Mouse (Mus musculus) midbrain, embryonic 15.5 days (tissue): Measurements from ENCODE around the gene Armc6. TPM values are rescaled to one million over a fixed set of nuclear protein-coding genes. Genes with fewer than 3 reads are reported as not detected.
A peak's percentile ranks its signal among the peaks of the same experiment; 100 is the strongest.

Experiments
- ATAC-seq: fragments of 200-750 bp; cut with Nextera tagmentation; replicated peaks from 2 replicates; pipeline ENCODE4 v1.8.0; 2017; ENCODE audit warnings: moderate TSS enrichment
- H3K27ac ChIP-seq: fragments of 300-500 bp; sonication (generic); 2 replicates; pipeline ENCODE4 v1.5.1; 2015; ENCODE audit warnings: mild to moderate bottlenecking, inconsistent platforms
- H3K27me3 ChIP-seq: fragments of 300-500 bp; sonication (generic); replicated peaks from 2 replicates; pipeline ENCODE4 v1.6.1; 2015; ENCODE audit warnings: inconsistent platforms
- H3K36me3 ChIP-seq: fragments of 300-500 bp; sonication (generic); replicated peaks from 2 replicates; pipeline ENCODE4 v1.6.1; 2015; ENCODE audit warnings: inconsistent platforms
- H3K4me1 ChIP-seq: fragments of 300-500 bp; sonication (generic); 2 replicates; pipeline ENCODE4 v1.6.1; 2015; ENCODE audit warnings: inconsistent platforms
- H3K4me2 ChIP-seq: fragments of 300-500 bp; sonication (generic); 2 replicates; pipeline ENCODE4 v1.6.1; 2015; ENCODE audit warnings: inconsistent platforms, mild to moderate bottlenecking, moderate library complexity
- H3K4me3 ChIP-seq: fragments of 300-500 bp; sonication (generic); 2 replicates; pipeline ENCODE4 v1.5.1; 2015; ENCODE audit warnings: mild to moderate bottlenecking, inconsistent platforms
- H3K9ac ChIP-seq: fragments of 300-500 bp; sonication (generic); 2 replicates; pipeline ENCODE4 v1.6.1; 2015; ENCODE audit warnings: mild to moderate bottlenecking, inconsistent platforms
- H3K9me3 ChIP-seq: fragments of 300-500 bp; sonication (generic); 2 replicates; pipeline ENCODE4 v1.6.1; 2016; ENCODE audit warnings: inconsistent platforms
- WGBS: fragments of 180-500 bp; shearing (Covaris S2); methylation state at CpG from one replicate; pipeline ENCODE4 v1.1.7; 2015; ENCODE audit warnings: mixed read lengths; 5-methylcytosine and 5-hydroxymethylcytosine counted together
- polyA plus RNA-seq: library from polyadenylated mRNA; unstranded; fragments of >200 nt; fragmentation: Nextera tagmentation; extraction: Ambion mirVana; gene quantifications from 2 replicates; pipeline ENCODE4 v1.2.1, GENCODE M21; 2015

The Armc6 gene
- polyA plus RNA-seq, 1 experiment from 2014 or later = 118 TPM

GRCm38 (mm10) chr8:70181903-70182252 lies 52.4 kb downstream of the Armc6 start:
- ATAC-seq = no peak
- Histone ChIP-seq H3K4me3 (no peak overlapping the region), H3K27ac (no peak overlapping the region), H3K9me3 (no peaks in the 10 kb centered on the region), H3K36me3 (no peaks in the 10 kb centered on the region; the same call in 1 of the 2 replicates), H3K9ac (no peak overlapping the region), H3K27me3 (no peaks in the 10 kb centered on the region), H3K4me2 (no peak overlapping the region), H3K4me1 (no peaks in the 10 kb centered on the region)
- WGBS = 80% methylated on average over 2 of the region's 2 CpGs

GRCm38 (mm10) chr8:70181212-70181902 lies 52.9 kb downstream of the Armc6 start:
- 91% methylated on average over 16 of the region's 16 CpGs for WGBS
- Histone ChIP-seq H3K27me3 (no peaks in the 10 kb centered on the region), H3K9ac (no peak overlapping the region), H3K36me3 (no peaks in the 10 kb centered on the region; the same call in 1 of the 2 replicates), H3K9me3 (no peaks in the 10 kb centered on the region), H3K27ac (no peak overlapping the region), H3K4me2 (no peak overlapping the region), H3K4me3 (no peak overlapping the region), H3K4me1 (no peaks in the 10 kb centered on the region)
- no peak for ATAC-seq

GRCm38 (mm10) chr8:70179082-70179481 lies 55.2 kb downstream of the Armc6 start:
- H3K4me1 ChIP-seq = no peaks in the 10 kb centered on the region; the same call in 1 of the 2 replicates
- WGBS = 93% methylated on average over 4 of the region's 4 CpGs
- no peaks in the 10 kb centered on the region; the same call in 1 of the 2 replicates for H3K36me3 ChIP-seq
- ATAC-seq = no peak
- no peaks in the 10 kb centered on the region for H3K9me3 ChIP-seq
- H3K9ac ChIP-seq = no peak overlapping the region
- no peak overlapping the region for H3K4me3 ChIP-seq
- no peak overlapping the region for H3K27ac ChIP-seq
- H3K4me2 ChIP-seq = no peak overlapping the region
- H3K27me3 ChIP-seq = no peaks in the 10 kb centered on the region

GRCm38 (mm10) chr8:70178231-70178630 lies 56.0 kb downstream of the Armc6 start:
- no peak overlapping the region for H3K9ac ChIP-seq
- WGBS = 97% methylated on average over 2 of the region's 2 CpGs
- no peak overlapping the region for H3K27ac ChIP-seq
- ATAC-seq = no peak
- no peaks in the 10 kb centered on the region for H3K9me3 ChIP-seq
- H3K4me2 ChIP-seq = no peak overlapping the region
- no peak overlapping the region for H3K4me3 ChIP-seq
- H3K4me1 ChIP-seq = peaks cover 7% of the 10 kb centered on the region
- H3K27me3 ChIP-seq = no peaks in the 10 kb centered on the region
- H3K36me3 ChIP-seq = no peaks in the 10 kb centered on the region; the same call in 1 of the 2 replicates

DNA sequence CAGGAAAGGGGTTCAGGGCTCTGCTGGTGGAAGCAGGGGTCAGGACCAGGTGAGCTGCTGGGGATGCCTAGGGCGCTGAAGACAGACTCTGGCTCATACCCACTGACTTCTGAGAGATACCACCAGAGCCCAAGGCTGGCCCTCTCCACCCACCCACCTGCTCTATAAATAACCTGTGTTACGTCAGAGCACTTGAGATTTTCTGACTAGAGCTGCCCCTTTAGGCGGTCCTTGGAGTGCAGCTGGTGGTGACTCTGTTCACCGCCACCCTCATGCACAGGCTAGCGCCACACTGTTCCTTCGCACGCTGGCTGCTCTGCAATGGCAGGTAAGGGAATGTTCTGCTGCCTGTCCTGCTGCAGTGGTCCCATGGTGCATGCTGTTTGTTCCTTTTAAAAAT lies 60.2 kb downstream of the Armc6 start:
- Histone ChIP-seq H3K9me3 (no peaks in the 10 kb centered on the region), H3K36me3 (no peaks in the 10 kb centered on the region), H3K4me2 (no peak overlapping the region), H3K9ac (no peak overlapping the region), H3K4me3 (no peak overlapping the region), H3K27ac (no peak overlapping the region), H3K4me1 (peaks cover 16% of the 10 kb centered on the region), H3K27me3 (no peaks in the 10 kb centered on the region)
- 94% methylated on average over 7 of the region's 7 CpGs for WGBS
- ATAC-seq = no peak

DNA sequence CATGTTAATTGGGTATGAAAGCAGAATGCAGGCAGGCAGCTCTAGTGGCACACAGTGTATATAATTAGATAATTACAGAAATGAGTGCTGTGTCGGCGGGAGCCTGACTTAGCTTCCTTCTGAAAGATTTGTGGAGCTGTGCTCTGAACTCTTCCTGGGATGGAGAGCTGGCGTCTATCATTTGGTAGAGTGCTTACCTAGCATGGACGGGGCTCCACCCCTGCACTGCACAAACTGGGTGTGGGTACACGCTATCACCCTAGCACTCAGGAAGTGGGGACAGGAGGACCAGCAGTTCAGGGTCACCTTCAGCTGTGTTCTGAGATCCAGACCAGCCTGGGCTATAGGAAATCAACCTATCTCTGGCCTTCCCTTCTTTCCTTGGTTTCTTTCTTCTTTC lies 60.9 kb downstream of the Armc6 start:
- Histone ChIP-seq H3K4me2 (peak overlapping the region; percentile 59; the same call in 1 of the 2 replicates), H3K27me3 (no peaks in the 10 kb centered on the region), H3K27ac (no peak overlapping the region), H3K4me3 (no peak overlapping the region), H3K4me1 (peaks cover 16% of the 10 kb centered on the region), H3K9me3 (no peaks in the 10 kb centered on the region), H3K9ac (no peak overlapping the region), H3K36me3 (no peaks in the 10 kb centered on the region)
- no peak for ATAC-seq
- WGBS = 87% methylated on average over 5 of the region's 5 CpGs

DNA sequence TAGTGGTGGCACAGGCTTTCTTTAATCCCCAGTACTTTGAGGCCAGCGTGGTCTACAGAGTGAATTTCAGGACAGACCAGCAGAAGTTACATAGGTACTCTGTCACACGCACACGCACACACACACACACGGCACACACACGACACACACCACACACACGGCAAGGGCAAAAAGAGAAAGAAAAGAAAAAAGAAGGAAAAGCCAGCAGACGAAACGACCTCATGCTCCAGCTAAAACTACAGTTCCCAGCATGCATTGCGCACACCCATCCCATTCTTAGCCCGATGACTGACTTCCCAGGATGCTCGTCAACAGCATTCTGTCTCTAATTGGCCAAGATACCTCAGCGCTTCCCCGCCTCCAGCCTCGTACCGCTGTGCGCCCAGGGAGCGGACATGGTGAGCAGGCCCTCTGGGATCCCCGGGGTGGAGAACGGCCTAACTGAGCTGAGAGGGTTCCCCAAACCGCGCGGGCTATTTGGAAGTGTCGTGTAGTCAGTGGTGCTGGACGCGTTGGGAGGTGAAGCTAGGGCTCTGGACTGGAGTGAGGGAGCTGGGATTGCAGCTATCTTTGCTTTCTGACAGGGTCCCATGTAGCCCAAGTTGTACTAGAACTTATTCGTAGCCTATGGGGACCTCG lies 62.1 kb downstream of the Armc6 start, which contains the start of gene Tmem161a:
Tmem161a (plus strand) TSS at position 314 of the 639 bp plus-strand sequence.
- H3K4me3 ChIP-seq = peak within 1 kb of the TSS; percentile 84
- WGBS = 2% methylated on average over 27 of the region's 27 CpGs
- no peaks in the 10 kb centered on the region for H3K36me3 ChIP-seq
- H3K27ac ChIP-seq = peak within 1 kb of the TSS; percentile 69; the same call in 1 of the 2 replicates
- no peaks in the 10 kb centered on the region for H3K27me3 ChIP-seq
- ATAC-seq = peak; percentile 96
- no peaks in the 10 kb centered on the region for H3K9me3 ChIP-seq
- H3K4me2 ChIP-seq = peak within 1 kb of the TSS; percentile 59
- H3K9ac ChIP-seq = peak within 1 kb of the TSS; percentile 91
- peaks cover 16% of the 10 kb centered on the region for H3K4me1 ChIP-seq

DNA sequence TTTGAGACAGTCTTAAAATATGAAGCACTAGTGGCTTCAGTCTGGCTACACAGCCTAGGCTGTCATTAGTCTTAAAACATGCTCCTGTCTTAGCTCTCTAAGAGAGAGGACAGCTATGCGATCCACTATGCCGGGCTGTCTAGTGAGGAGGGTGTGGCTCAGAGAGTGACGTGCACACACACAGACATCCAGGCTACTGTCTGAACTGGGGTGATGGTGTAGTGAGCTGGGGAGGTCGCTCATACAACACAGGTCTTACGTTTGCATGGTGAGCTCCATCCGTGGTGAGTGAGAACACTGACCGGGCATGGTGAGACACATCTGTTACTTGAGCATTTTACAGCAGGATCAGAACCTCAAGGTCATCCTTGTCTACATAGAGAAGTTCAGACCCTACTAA lies 63.0 kb downstream of the Armc6 start:
- no peak overlapping the region for H3K4me2 ChIP-seq
- 90% methylated on average over 7 of the region's 7 CpGs for WGBS
- H3K27me3 ChIP-seq = 0 out of 2 replicates have a peak, but pooled peaks cover 3% of the 10 kb centered on the region
- no peaks in the 10 kb centered on the region for H3K36me3 ChIP-seq
- H3K4me1 ChIP-seq = peaks cover 23% of the 10 kb centered on the region
- no peak overlapping the region for H3K9ac ChIP-seq
- H3K27ac ChIP-seq = no peak overlapping the region
- H3K9me3 ChIP-seq = no peaks in the 10 kb centered on the region
- ATAC-seq = no peak
- H3K4me3 ChIP-seq = no peak overlapping the region

DNA sequence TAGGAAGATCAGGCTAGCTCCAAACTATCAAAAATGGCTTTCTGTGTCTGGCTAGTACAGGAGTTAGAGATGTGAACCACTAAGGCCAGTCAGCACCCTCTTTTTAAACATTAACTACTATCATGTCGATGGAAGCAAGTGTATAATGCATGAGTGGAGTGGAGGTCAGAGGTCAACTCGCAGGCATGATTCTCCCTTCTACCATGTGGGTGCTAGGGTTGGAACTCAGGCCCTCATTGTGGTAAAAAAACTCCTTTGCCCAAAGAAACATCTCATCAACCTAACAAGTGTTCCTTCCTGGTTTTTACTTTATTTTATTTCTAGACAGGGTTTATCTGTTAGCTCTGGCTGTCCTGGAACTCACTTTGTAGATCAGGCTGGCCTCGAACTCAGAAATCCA lies 63.5 kb downstream of the Armc6 start:
- Histone ChIP-seq H3K36me3 (no peaks in the 10 kb centered on the region), H3K27ac (no peak overlapping the region), H3K9me3 (no peaks in the 10 kb centered on the region), H3K4me3 (no peak overlapping the region), H3K9ac (no peak overlapping the region), H3K4me1 (peaks cover 23% of the 10 kb centered on the region), H3K4me2 (no peak overlapping the region), H3K27me3 (0 out of 2 replicates have a peak, but pooled peaks cover 5% of the 10 kb centered on the region)
- WGBS = 82% methylated on average over 3 of the region's 3 CpGs
- no peak for ATAC-seq

Other genes with a start within 250 kb of the Armc6 start
- 27.2 and 31.7 TPM in 2 replicates for gene Gatad2a, start 238.1 kb downstream of the Armc6 start, polyA plus RNA-seq
- gene Mau2, start 191.7 kb downstream of the Armc6 start, polyA plus RNA-seq = 87.5 and 87.8 TPM in 2 replicates
- 65.4 and 65.9 TPM in 2 replicates for gene Sugp1, start 191.7 kb downstream of the Armc6 start, polyA plus RNA-seq
- gene Tm6sf2, start 161.5 kb downstream of the Armc6 start, polyA plus RNA-seq = 1.7 and 2.1 TPM in 2 replicates
- 0.93 and 1.4 TPM in 2 replicates for gene Hapln4, start 151.0 kb downstream of the Armc6 start, polyA plus RNA-seq
- 186 and 193 TPM in 2 replicates for gene Ncan, start 113.6 kb downstream of the Armc6 start, polyA plus RNA-seq
- 36.7 and 39.1 TPM in 2 replicates for gene Nr2c2ap, start 103.1 kb downstream of the Armc6 start, polyA plus RNA-seq
- 13.4 and 14.2 TPM in 2 replicates for gene Rfxank, start 95.3 kb downstream of the Armc6 start, polyA plus RNA-seq
- gene Borcs8, start 95.0 kb downstream of the Armc6 start, polyA plus RNA-seq = 59.1 and 64.8 TPM in 2 replicates
- 0.37 and 0.56 TPM in 2 replicates for gene Mef2b, start 94.8 kb downstream of the Armc6 start, polyA plus RNA-seq
- 60.9 and 62.0 TPM in 2 replicates for gene Tmem161a, start 62.1 kb downstream of the Armc6 start, polyA plus RNA-seq
- 8.7 and 10.9 TPM in 2 replicates for gene Slc25a42, start 22.2 kb downstream of the Armc6 start, polyA plus RNA-seq
- gene Sugp2, start 240 bp downstream of the Armc6 start, polyA plus RNA-seq = 102 and 109 TPM in 2 replicates
- gene Homer3, start 48.4 kb upstream of the Armc6 start, polyA plus RNA-seq = 37.9 and 41.2 TPM in 2 replicates
- 44.5 and 48.0 TPM in 2 replicates for gene Ddx49, start 68.0 kb upstream of the Armc6 start, polyA plus RNA-seq
- gene Cope, start 68.1 kb upstream of the Armc6 start, polyA plus RNA-seq = 299 and 322 TPM in 2 replicates
- gene Cers1, start 81.3 kb upstream of the Armc6 start, polyA plus RNA-seq = 38.2 and 40.1 TPM in 2 replicates
- gene Gdf1, start 95.4 kb upstream of the Armc6 start, polyA plus RNA-seq = 5.3 and 7.4 TPM in 2 replicates
- 15.1 and 16.0 TPM in 2 replicates for gene Upf1, start 118.8 kb upstream of the Armc6 start, polyA plus RNA-seq
- gene Comp, start 139.1 kb upstream of the Armc6 start, polyA plus RNA-seq = 0.50 and 0.57 TPM in 2 replicates
- gene Crtc1, start 205.1 kb upstream of the Armc6 start, polyA plus RNA-seq = 57.2 and 58.7 TPM in 2 replicates
- 31.0 and 31.4 TPM in 2 replicates for gene Klhl26, start 242.5 kb upstream of the Armc6 start, polyA plus RNA-seq